Mouse (Mus musculus): Measurements from ENCODE around the gene Rnf152. TPM values are rescaled to one million over a fixed set of nuclear protein-coding genes. Genes with fewer than 3 reads are reported as not detected.

Rnf152 gene
- 0.21 TPM for polyA plus RNA-seq (2021)

DNA sequence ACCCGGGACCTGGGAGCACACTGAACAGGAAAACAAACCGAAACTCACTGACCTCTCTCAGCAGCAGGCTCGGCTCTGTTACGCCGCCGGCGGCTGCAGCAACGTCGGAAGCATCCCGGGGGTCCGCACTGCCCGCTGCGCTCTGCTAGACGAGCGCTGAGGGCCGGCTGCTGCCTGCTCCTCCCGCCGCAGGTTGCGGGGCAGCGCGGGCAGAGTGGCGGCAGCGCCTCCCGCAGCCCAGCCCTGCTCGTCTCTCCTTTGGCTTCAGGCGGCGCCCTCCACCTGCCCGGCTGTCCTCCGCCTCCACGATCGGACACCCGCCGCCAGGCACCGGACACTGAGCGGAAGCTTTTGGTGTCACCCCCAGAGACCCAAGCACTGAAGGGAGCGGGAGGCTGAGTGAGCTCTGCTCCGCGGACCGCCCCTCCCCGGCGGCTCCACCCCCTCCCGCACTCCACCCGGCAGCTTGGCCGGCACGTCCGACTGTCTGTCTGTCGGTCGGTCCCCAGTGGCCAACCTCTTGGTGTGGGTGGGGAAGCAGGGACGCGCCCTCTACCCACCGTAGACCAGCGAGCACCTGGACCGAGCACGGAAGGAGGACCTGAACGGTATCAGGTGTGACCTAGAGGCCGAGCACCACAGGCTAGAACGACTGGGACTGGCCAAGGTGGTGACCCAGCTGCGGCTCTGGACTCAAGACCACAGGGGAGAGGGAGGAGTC is at the start of gene Rnf152:
TSS of gene Rnf152 (minus strand) at position 420 of the 721 bp plus-strand sequence.
- ChIA-PET POLR2A (no interaction called here), CTCF (interaction anchor here (0.7 to 1.0 kb wide), 2 partner anchors 10 to 14 kb away, joined by 3 read pairs; no protein-coding TSS in a partner anchor)
- peaks cover 9% of the 10 kb centered on the region for H3K27me3 ChIP-seq
- peak; percentile 76 for TF ChIP-seq CTCF (IDR thresholded peaks at IDR 0.05)
- in situ Hi-C loops (cut with MboI; ENCODE audit: low pct_unique_long_range_greater_than_20kb), result loop anchor here (5.0 kb wide), 2 partner anchors 56 to 264 kb away; no protein-coding TSS in a partner anchor
- DNase-seq (ENCODE audit: low read depth, low spot score) (no peak), ATAC-seq (peak; percentile 83)

DNA sequence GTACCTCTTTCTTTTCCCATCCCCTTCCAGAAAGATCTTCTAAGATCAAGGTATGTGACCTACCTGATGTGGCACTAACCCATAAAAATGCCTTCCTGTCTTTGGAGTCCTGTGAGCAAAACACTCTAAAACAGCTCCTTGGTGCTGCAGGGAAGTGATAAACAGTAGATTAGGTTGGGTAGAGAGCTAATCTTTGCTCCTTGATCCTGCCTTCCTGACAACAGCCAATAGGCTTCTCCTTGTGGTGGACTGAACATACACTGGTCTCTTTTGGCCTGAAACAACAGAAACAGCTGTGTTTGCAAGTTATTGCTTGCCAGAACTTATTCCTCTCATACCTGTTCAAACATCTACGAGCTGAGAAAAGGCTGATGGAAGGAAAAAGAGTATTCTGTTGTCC is 46.3 kb upstream of the Rnf152 start:
- CTCF ChIA-PET, result no interaction called here
- POLR2A ChIA-PET, result no interaction called here
- TF ChIP-seq CTCF (IDR thresholded peaks at IDR 0.05), result no peak
- in situ Hi-C loops (cut with MboI; ENCODE audit: low pct_unique_long_range_greater_than_20kb), result no loop called here
- no peaks in the 10 kb centered on the region for H3K27me3 ChIP-seq
- ATAC-seq, result no peak
- DNase-seq (ENCODE audit: low read depth, low spot score), result no peak

DNA sequence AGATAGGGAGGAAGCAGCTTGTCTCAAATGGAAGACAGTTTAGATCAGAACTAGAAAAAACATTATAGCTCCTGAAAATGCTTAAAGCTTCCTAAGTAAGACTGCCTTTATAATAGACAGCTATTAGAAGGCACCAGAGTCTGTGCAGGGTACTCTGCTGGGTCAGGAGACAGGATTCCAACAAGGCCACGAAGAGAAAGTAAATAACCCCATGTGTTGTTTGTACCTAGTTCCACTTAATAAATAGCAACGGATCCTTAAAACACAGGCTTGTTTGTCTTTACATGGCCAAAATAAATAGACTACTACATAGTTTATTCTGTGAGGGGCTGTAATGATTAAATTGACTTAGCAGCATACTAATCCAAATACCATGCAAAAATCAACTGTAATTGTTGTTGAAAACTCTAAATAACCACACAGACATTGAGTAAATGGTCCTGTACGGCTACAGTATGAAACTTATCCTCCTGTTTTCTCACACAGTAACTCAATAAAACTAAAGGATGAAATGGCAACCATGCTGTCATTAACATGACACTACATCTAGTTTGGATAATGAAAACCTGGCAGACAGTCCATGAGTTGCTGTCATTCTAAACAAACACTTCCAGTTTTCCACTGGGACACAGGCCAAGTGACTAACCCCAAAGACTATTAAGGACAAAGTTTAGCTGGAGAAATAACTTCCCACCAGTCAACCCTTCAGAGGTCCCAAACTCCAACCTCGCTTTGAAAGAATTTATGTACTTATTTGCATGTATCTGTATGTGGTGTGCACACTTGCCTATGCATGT is 27.8 kb upstream of the Rnf152 start:
- in situ Hi-C loops (cut with MboI; ENCODE audit: low pct_unique_long_range_greater_than_20kb), result no loop called here
- no peak for ATAC-seq

DNA sequence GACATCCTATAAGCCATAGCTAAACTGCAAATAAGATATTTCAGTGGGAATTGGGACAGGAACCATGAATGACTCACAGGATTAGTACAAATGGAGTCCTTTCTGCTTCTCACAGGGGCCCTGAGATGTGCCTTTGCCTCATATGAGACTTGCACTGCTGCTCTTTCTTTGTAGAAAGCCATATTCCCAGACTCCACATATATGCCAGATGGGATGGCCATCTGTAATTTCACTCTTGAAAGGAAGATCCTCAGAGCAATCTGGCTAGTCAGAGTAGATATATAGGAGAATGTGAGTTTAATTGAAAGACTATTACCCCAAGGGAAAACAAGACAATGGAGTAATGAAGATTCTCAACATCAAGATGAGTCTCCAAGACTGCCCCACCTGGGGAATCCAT is 21.0 kb upstream of the Rnf152 start:
- POLR2A ChIA-PET, result no interaction called here
- in situ Hi-C loops (cut with MboI; ENCODE audit: low pct_unique_long_range_greater_than_20kb), result no loop called here
- ATAC-seq (no peak), DNase-seq (ENCODE audit: low read depth, low spot score) (no peak)
- no peaks in the 10 kb centered on the region for H3K27me3 ChIP-seq
- CTCF ChIA-PET, result interaction anchor here (1.0 to 1.4 kb wide), 2 partner anchors 10 to 73 kb away, joined by 3 read pairs; no protein-coding TSS in a partner anchor
- no peak for TF ChIP-seq CTCF (IDR thresholded peaks at IDR 0.05)

More for the DNA sequence above, 27.8 kb upstream of the Rnf152 start:
- ChIA-PET POLR2A (no interaction called here), CTCF (interaction anchor here (1.1 to 2.0 kb wide), 2 partner anchors 14 to 201 kb away, joined by 3 to 5 read pairs; no protein-coding TSS in a partner anchor)
- no peak for TF ChIP-seq CTCF (IDR thresholded peaks at IDR 0.05)
- DNase-seq (ENCODE audit: low read depth, low spot score), result peak; percentile 34
- no peaks in the 10 kb centered on the region for H3K27me3 ChIP-seq

DNA sequence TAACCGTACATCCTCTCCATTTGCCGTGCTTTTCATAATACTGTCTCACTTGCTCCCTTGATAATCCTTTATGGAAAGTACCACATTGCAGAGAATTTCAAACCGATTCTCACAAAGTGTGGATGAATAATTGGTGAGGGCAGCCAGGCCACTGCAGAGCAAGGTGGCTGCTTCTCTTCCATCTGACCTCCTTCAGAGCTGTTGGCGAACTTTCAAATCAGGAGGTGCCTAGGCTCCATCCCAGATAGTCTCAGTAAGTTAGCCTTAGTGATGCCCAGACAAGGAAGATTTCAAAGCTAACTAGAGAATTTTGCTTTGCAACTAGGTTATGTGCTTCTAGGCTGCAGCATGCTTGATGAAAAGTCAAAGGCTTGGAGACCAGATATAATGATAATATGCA is 18.1 kb upstream of the Rnf152 start:
- DNase-seq (ENCODE audit: low read depth, low spot score) (no peak), ATAC-seq (no peak)
- CTCF ChIA-PET, result no interaction called here
- POLR2A ChIA-PET, result no interaction called here
- no peak for TF ChIP-seq CTCF (IDR thresholded peaks at IDR 0.05)
- H3K27me3 ChIP-seq, result no peaks in the 10 kb centered on the region
- in situ Hi-C loops (cut with MboI; ENCODE audit: low pct_unique_long_range_greater_than_20kb), result no loop called here

DNA sequence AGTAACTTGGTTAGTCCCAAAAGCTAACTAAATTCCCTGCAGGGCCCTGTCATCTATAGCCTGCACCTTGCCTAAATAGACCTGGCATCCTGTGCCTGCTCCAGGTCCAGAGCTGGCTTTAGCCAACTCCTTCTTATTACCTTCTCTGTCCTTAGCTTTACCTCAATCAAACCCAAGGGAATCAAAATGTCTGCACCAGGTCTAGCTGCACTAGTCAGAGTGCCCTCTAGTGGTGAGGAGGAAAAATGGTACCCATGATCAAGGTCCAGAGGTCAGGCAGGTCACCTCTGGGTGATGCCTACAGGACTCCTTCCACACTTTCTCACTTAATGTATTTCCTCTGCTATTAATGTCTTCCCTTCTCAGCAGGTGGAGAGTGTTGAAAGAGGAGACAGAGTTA is 6.2 kb upstream of the Rnf152 start:
- peak; percentile 73 for TF ChIP-seq CTCF (IDR thresholded peaks at IDR 0.05)
- no peak for DNase-seq (ENCODE audit: low read depth, low spot score)
- H3K27me3 ChIP-seq, result no peaks in the 10 kb centered on the region
- in situ Hi-C loops (cut with MboI; ENCODE audit: low pct_unique_long_range_greater_than_20kb), result no loop called here
- CTCF ChIA-PET, result interaction anchor here (0.8 to 1.3 kb wide), 8 partner anchors 9 to 272 kb away, joined by 3 to 4 read pairs (median 3); no protein-coding TSS in a partner anchor
- no peak for ATAC-seq
- POLR2A ChIA-PET, result no interaction called here

DNA sequence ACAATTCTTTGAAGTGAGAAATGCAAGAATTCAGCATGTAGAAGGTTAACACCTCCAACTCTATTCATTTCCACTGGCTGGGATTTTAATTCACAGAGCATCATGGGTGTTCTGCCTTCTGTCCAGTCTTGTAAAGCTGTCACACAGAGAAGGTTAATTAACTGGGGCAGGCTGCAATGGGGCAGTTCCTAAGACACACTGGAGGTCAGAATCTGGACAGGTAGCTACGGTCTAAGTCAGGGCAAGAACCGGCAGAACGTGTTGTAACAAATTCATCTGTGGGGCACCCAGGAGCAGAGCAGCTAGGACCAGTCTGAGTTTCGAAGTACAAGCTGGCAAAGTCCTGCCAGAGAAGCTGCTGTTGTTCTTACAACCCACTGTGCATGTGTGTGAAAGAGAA is 2.4 kb upstream of the Rnf152 start:
- POLR2A ChIA-PET, result interaction anchor here (0.6 kb wide), 2 partner anchors 92 to 1370 kb away, joined by 3 to 5 read pairs; no protein-coding TSS in a partner anchor
- DNase-seq (ENCODE audit: low read depth, low spot score), result no peak
- ATAC-seq, result no peak
- in situ Hi-C loops (cut with MboI; ENCODE audit: low pct_unique_long_range_greater_than_20kb), result loop anchor here (5.0 kb wide), 2 partner anchors 53 to 267 kb away; no protein-coding TSS in a partner anchor
- no peak for TF ChIP-seq CTCF (IDR thresholded peaks at IDR 0.05)
- CTCF ChIA-PET, result no interaction called here
- peaks cover 9% of the 10 kb centered on the region for H3K27me3 ChIP-seq

DNA sequence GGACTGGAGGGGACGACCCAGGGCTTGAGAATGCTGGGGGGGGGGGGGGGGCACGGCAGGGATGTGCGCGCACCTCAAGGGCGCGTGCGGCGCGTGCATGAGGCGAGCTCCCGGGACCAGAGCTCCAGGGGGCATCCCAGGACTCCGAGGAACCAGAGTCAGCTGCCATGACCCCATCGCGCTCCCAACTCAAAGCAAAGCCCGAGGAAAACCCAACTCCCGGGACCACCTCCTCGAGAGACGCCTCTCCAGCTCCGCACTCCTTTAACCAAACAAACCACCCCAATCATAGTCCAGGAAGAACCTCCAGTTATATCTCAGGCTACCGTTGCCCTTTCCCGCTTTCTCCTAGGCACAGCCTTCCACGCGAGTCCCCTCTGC is 610 bp downstream of the Rnf152 start:
- H3K27me3 ChIP-seq, result peaks cover 9% of the 10 kb centered on the region
- no peak for ATAC-seq
- no peak for DNase-seq (ENCODE audit: low read depth, low spot score)
- in situ Hi-C loops (cut with MboI; ENCODE audit: low pct_unique_long_range_greater_than_20kb), result loop anchor here (5.0 kb wide), 2 partner anchors 56 to 264 kb away; no protein-coding TSS in a partner anchor
- TF ChIP-seq CTCF (IDR thresholded peaks at IDR 0.05), result no peak
- ChIA-PET POLR2A (no interaction called here), CTCF (interaction anchor here (1.0 kb wide), 1 partner anchor 9 kb away, joined by 3 read pairs; no protein-coding TSS in a partner anchor)

DNA sequence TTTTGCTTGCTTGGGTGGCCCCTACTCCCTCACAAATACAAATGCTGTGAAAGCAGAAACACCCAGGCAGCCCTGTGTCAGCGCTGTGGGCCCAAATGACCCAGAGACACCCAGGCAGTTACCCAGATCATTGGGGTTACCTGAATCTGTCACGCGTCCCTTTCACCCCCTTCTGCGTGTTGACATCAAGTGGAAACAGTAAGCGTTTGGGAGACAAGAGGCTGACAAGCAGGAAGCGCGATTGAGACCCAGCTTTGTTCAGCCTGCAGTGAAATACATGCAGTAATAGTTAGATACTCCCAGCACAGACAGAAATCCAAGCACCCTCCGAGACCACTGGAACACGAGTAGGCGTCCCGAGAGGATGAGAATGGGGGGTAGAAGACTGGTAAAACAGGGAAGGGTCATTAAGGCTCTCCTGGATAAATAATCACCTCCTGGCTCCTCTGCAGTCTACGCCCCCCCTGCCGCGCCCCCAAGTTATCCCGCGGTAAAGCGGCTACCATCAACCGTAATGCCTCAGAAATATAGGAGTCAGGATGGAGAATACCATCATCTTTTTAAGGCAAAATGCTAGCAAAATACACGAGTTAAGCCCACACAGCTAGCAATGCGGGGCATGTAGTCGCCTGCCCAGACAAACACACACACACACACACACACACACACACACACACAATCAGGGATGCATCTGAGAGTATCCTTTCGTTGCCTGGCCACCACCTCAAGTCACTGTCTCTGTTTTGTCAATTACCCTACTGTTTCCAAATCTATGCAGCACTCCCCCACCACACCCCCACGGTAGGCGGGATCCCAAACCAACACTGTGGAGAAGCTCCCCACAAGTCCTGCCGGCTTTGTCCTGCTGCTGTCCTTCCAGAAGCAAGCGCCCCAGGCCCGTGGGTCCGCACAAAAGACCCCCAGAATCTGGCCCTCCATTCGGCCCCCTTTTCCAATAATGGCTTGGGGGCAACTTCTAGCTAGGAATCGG is 1.3 kb downstream of the Rnf152 start:
- no peak for DNase-seq (ENCODE audit: low read depth, low spot score)
- no peak for ATAC-seq
- ChIA-PET POLR2A (no interaction called here), CTCF (interaction anchor here (1.0 kb wide), 1 partner anchor 9 kb away, joined by 3 read pairs; no protein-coding TSS in a partner anchor)
- peaks cover 9% of the 10 kb centered on the region for H3K27me3 ChIP-seq
- no peak for TF ChIP-seq CTCF (IDR thresholded peaks at IDR 0.05)
- in situ Hi-C loops (cut with MboI; ENCODE audit: low pct_unique_long_range_greater_than_20kb), result loop anchor here (5.0 kb wide), 2 partner anchors 57 to 263 kb away; no protein-coding TSS in a partner anchor

DNA sequence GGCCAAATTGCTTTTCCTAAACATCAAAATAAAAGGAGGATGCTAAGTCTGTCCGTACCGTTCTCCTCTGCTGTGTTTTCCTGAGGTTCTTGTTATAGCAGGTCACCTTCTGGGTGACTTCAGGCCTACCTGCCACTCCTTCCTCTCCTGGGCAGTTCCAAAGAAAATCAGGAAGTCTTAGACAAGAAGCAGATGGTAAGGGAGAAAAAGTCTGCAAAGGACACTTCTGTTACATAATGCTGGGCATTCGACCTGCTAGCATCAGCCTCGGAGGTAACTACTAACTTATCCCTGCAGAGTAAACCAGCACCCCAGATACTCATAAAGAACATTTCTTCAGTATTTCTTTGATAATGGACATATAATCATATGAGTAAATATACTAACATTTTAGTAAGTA is 4.7 kb downstream of the Rnf152 start:
- peaks cover 7% of the 10 kb centered on the region for H3K27me3 ChIP-seq
- TF ChIP-seq CTCF (IDR thresholded peaks at IDR 0.05), result no peak
- ChIA-PET CTCF (interaction anchor here (0.9 kb wide), 1 partner anchor 11 kb away, joined by 3 read pairs; no protein-coding TSS in a partner anchor), POLR2A (no interaction called here)
- in situ Hi-C loops (cut with MboI; ENCODE audit: low pct_unique_long_range_greater_than_20kb), result no loop called here
- ATAC-seq (no peak), DNase-seq (ENCODE audit: low read depth, low spot score) (no peak)

Measured in Patski (cell line).